Mouse (Mus musculus) ovary, postnatal 36 days (tissue): ENCODE measurements around the gene Mapkbp1.

Source experiments
- DNase-seq: peaks from one replicate; pipeline ENCODE4 v3.0.0; 2022; ENCODE audit warnings: low spot score, mixed read lengths

The Mapkbp1 gene

GRCm38 (mm10) chr2:119972537-119972879, at the start of gene Mapkbp1:
Gene Mapkbp1, plus strand, starts transcription at chr2:119972699.
- no peak for DNase-seq

- no peak for DNase-seq
Measured at GRCm38 (mm10) chr2:119970571-119970970, 1.9 kb upstream of the Mapkbp1 start.

GRCm38 (mm10) chr2:119971316-119971715, 1.2 kb upstream of the Mapkbp1 start:
- no peak for DNase-seq

GRCm38 (mm10) chr2:119971837-119972536, 512 bp upstream of the Mapkbp1 start:
- peak; percentile 95 for DNase-seq

- no peak for DNase-seq
Measured at GRCm38 (mm10) chr2:119980343-119980986, 8.0 kb downstream of the Mapkbp1 start.

- DNase-seq: no peak
Measured at GRCm38 (mm10) chr2:119981631-119982030, 9.1 kb downstream of the Mapkbp1 start.

- no peak for DNase-seq
Measured at GRCm38 (mm10) chr2:119985871-119986270, 13.4 kb downstream of the Mapkbp1 start.

GRCm38 (mm10) chr2:119986369-119986768, 13.9 kb downstream of the Mapkbp1 start:
- DNase-seq: no peak

- no peak for DNase-seq
Measured at GRCm38 (mm10) chr2:119987441-119987840, 14.9 kb downstream of the Mapkbp1 start.

GRCm38 (mm10) chr2:119988952-119989351, 16.5 kb downstream of the Mapkbp1 start:
- no peak for DNase-seq

GRCm38 (mm10) chr2:119990881-119991280, 18.4 kb downstream of the Mapkbp1 start:
- DNase-seq: no peak

GRCm38 (mm10) chr2:119992349-119992748, 19.9 kb downstream of the Mapkbp1 start:
- DNase-seq: no peak

- DNase-seq: no peak
Measured at GRCm38 (mm10) chr2:119993515-119993914, 21.0 kb downstream of the Mapkbp1 start.

- no peak for DNase-seq
Measured at GRCm38 (mm10) chr2:119994839-119995238, 22.3 kb downstream of the Mapkbp1 start.

- DNase-seq: no peak
Measured at GRCm38 (mm10) chr2:119995391-119996281, 23.1 kb downstream of the Mapkbp1 start.

- no peak for DNase-seq
Measured at GRCm38 (mm10) chr2:119997354-119997753, 24.9 kb downstream of the Mapkbp1 start.

GRCm38 (mm10) chr2:119999731-120000130, 27.2 kb downstream of the Mapkbp1 start:
- DNase-seq: no peak

- no peak for DNase-seq
Measured at GRCm38 (mm10) chr2:120000882-120001584, 28.5 kb downstream of the Mapkbp1 start.

GRCm38 (mm10) chr2:120001956-120002355, 29.5 kb downstream of the Mapkbp1 start:
- DNase-seq: no peak

GRCm38 (mm10) chr2:120003970-120004369, 31.5 kb downstream of the Mapkbp1 start:
- no peak for DNase-seq

GRCm38 (mm10) chr2:120006696-120007095, 34.2 kb downstream of the Mapkbp1 start:
- no peak for DNase-seq

- DNase-seq: no peak
Measured at GRCm38 (mm10) chr2:120007680-120008210, 35.2 kb downstream of the Mapkbp1 start.
